Mouse (Mus musculus): ENCODE data around the gene Pde4c.

Pde4c gene

DNA sequence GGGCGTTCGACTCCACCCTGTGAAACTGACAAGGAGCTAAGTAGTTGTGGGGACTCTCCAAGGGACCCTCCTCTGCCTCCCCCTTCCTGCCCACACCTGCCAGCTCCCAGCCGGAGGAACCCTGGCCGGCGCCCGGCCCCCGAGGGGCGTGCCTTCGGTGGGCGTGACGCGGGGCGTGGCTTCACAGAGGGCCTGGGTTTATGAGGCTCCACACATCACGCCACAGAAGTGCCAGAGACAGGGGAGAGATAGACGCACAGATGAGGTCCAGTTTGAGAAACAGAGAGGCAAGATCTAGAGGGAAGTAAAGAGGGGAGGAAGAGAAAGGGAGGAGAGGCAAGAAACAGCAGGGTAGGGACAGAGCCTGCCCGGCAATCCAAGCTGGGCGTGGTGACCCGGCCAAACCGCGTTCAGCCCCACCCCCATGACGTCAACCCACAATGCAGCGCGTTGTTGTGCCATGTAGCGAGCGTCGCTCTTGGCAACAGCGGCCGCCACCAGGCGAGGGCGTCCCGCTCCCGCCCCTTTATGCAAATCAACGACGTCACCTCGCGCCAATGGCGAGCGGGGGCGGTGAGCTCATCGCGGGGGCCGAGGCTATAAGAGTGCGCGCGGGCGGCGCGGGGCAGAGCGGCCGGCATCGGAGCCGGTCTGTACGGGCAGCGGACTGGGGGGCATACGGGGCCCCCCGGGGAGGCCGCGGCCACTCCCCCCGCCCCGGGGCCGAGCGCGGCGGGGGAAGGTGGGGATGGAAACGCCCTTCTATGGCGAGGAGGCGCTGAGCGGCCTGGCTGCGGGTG is 25.0 kb upstream of the Pde4c start, which contains the start of gene Jund:
TSS of gene Jund (plus strand) at position 640 of the 800 bp plus-strand sequence.
- DNase-seq, result peak; percentile 100

DNA sequence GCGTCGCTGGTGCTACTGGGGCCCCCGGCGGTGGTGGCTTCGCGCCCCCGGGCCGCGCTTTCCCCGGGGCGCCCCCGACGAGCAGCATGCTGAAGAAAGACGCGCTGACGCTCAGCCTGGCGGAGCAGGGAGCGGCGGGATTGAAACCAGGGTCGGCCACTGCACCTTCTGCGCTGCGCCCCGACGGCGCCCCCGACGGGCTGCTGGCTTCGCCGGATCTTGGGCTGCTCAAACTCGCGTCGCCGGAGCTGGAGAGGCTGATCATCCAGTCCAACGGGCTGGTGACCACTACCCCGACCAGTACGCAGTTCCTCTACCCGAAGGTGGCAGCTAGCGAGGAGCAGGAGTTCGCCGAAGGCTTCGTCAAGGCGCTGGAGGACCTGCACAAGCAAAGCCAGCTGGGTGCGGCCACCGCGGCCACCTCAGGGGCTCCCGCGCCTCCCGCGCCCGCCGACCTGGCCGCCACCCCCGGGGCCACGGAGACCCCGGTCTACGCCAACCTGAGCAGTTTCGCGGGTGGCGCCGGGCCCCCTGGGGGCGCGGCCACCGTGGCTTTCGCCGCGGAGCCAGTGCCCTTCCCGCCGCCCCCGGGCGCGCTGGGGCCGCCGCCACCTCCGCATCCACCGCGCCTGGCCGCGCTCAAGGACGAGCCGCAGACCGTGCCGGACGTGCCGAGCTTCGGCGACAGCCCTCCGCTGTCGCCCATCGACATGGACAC is 24.2 kb upstream of the Pde4c start:
- DNase-seq, result peak; percentile 83

GRCm38 (mm10) chr8:70699834-70700554 is 23.5 kb upstream of the Pde4c start:
- DNase-seq, result peak; percentile 91

- peak; percentile 96 for DNase-seq
Measured at GRCm38 (mm10) chr8:70700555-70700922, 23.0 kb upstream of the Pde4c start.

GRCm38 (mm10) chr8:70701048-70701981 is 22.2 kb upstream of the Pde4c start:
- peak; percentile 26 for DNase-seq

DNA sequence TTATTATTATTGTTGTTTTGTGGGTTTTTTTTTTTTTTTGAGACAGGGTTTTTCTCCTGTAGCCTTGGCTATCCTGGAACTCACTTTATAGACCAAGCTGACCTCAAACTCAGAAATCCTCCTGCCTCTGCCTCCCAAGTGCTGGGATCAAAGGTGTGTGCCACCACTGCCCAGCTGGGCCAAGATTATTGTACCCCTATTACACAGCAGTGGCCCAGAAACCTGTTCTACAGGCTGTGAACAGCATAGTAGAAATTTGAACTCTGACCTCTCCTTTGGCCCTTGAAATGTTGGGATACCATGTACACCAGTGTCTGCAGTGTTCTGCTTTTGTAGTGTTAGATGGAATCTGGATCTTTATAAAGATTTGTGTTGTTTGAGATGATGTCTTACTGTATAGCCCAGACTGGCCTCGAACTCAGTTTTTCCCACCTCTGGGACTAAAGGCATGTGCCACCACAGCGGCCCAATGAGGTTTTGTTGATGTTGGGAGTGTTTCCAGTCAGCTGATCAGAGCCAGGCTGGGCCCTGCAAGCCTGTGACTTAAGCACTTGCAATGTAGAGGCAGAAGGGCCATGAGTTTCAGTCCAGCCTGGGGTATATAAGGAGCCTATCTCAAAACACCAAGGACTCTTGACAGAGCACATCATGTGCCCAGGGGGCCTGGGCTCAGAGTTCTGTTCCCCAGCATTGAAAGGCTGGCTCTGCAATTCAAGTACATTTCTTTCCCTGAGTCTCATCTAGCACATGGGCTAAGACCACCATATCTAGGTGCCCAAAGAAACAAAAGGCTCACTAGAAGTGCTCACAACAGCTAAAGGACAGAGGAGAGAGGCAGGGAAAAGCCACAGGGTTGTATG is 21.3 kb upstream of the Pde4c start:
- no peak for DNase-seq

GRCm38 (mm10) chr8:70702842-70703182 is 20.7 kb upstream of the Pde4c start:
- no peak for DNase-seq

DNA sequence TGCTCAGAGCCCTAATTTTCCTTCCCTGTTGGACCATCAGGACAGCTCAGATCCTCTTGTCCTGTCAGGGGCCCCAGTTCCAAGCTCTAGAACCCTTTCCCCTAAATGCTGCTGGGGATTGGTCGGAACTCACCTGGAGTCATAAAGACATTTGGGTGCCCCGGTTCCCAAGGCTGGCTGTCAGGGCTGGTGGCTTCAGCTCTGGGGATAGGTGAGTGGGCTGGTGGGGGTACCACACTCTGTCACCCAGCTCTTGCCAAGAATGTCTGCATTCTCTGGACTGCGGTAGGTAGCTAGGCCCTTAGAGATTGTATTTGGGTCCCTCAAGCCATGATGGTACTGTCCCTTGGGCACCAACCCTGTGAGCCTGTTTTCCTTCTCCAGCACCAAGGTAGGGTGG is 20.2 kb upstream of the Pde4c start, which contains the start of gene Iqcn:
TSS of gene Iqcn (plus strand) at position 171 of the 400 bp plus-strand sequence.
- no peak for DNase-seq

DNA sequence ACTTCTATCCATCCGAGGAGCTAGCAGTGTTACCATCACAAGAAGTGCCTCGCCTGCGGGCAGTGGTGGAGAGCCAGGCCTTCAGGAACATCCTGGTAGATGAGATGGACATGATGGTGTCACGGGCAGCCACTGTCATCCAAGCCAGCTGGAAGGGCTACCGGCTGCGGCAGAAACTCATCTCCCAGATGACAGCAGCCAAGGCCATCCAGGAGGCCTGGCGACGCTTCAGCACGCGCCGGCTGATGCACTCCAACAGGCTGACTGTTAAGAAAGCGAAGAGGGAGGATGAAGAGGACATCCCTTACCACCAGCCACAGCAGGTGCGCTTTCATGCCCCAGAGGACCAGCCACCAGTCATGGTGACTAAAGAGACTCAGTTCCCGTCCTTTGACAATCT is 15.2 kb upstream of the Pde4c start:
- no peak for DNase-seq

DNA sequence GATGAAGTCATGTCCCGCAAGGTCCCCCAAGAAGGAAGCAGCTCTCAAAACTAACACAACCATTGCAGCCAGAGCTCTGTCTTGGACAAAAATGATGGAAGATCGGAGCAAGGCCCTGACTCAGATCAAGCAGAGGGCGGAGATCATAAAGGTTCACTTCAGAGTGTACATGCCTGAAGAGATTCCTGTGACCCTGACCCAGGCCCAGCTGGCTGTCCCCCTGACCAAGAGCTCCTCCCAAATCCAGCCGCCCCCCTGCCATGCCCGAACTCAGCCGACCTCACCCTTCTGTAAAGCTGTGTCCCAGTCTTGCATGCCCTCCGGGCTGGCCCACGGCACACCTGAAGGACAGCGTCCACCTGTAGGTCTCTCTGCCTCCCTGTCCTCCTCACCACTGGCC is 13.7 kb upstream of the Pde4c start:
- no peak for DNase-seq

- DNase-seq, result no peak
Measured at GRCm38 (mm10) chr8:70710296-70710695, 13.2 kb upstream of the Pde4c start.

DNA sequence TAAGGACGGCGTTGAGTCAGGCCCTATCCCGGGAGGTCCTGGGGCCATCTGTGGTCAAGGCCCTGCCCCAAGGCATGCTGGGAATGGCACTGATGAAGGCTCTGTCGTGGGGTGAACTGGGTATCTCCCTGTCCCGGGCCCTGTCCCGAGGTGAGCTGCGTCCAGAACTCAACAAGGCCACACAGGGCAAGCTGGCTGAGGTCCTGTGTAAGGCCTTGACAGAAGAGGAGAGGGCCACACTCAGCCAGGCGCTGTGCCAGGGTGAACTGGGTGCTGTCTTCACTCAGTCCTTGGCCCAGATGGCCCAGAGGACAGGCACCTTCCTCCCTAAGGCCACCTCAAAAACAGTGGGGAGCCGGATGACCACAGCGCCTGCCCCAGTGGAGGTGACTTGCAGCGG is 12.5 kb upstream of the Pde4c start:
- no peak for DNase-seq

- DNase-seq, result no peak
Measured at GRCm38 (mm10) chr8:70713991-70714390, 9.5 kb upstream of the Pde4c start.

DNA sequence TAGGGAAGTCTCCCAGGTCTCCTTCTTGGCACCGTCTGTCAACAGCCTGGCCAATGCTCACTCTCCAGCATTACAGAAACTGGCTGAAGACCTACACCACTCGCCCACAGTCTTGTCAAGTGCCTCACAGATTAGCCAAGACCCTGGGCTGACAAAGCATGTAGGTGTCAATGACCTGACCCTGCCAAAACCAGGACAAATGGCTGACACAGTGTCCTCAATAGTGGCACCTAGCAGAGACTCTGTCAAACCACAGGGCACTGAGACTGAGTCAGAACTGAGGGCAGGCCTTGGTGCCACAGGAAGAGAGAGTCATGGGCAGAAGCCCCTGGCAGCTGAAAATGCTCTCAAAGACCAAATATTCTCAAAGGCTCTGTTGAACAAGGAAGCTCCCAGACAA is 8.4 kb upstream of the Pde4c start:
- no peak for DNase-seq

DNA sequence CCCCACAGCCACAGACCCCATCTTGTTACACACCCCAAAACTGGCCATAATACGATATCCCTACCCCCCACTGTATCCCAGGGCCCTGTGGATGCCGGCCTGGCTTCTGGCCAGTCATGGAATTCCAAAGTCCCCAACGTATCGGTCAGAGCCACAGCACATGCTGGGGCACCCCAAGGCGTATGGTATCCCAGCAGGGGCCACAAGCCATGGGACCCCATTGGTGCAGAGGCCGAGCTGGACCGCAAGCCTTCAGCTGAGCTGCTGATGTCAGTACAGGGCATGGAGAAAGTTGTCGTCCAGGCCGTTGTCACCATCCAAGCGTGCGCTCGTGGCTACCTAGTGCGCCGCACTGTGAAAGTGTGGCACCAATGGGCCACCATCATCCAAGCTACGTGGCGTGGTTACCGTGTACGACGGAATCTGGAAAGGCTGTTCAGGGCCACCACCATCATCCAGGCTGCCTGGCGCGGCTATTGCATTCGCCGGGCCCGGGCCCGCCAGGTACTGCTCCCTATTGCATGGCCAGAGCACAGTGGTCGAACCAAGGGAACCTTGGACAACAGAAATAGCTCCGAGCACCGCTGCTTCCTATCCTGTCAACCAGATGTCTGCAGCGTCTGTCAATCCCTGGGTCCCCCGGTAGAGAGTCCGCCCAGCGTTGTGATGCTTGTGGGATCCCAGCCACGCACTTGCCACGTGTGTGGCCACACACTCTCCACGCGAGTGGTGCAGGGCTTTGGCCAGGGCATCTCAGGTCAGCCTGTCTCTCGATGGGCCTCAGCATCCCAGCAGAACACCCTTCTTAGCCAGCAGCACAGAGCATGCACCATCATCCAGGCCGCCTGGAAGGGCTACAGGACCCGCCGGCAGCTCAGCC is 6.8 kb upstream of the Pde4c start:
- no peak for DNase-seq

- DNase-seq, result peak; percentile 91
Measured at GRCm38 (mm10) chr8:70718297-70718696, 5.2 kb upstream of the Pde4c start, which contains the start of gene Gm3336. Gene Gm3336, plus strand, starts transcription at chr8:70718543.

DNA sequence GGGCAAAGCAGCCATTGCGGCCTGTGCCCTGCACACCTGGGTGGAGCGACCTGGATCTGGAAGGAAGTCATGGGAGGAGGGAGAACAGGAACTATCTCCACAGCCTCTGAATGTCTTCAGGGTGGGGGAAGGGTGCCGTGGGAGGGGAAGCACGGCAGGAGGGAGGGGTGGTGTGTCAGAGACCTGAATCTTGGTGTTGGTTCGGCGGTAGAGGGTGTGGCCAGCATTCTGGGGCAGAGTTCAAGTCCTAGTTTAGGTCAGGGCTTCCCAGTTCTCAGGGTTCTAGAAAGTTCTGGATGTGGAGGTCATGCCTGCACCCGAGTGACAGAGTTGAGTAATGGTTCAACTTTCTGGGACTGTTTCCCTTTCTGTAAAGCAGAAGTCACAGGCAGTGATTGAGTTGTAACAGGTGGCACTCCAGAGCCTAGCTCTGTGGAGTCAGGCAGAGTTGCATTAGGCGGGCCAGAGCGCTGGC is 3.7 kb upstream of the Pde4c start:
- DNase-seq, result no peak

DNA sequence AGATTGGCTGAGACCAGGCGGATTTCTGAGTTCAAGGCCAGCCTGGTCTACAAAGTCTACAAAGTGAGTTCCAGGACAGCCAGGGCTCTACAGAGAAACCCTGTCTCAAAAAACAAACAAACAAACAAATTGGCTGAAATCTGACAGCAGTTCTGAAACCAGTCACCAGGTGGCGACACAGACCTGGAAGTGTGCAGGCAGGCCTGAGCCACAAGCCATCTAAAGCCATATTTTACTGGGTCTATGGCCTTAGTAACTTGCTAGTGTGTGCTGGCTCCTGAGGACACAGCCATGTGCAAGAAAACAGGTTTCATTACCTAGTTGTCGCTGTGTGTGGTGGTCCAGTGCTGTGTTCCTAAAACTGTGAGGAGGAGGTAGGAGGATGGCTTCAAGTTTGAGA is 2.8 kb upstream of the Pde4c start:
- DNase-seq, result peak; percentile 87

- DNase-seq, result no peak
Measured at GRCm38 (mm10) chr8:70721601-70722000, 1.9 kb upstream of the Pde4c start.

DNA sequence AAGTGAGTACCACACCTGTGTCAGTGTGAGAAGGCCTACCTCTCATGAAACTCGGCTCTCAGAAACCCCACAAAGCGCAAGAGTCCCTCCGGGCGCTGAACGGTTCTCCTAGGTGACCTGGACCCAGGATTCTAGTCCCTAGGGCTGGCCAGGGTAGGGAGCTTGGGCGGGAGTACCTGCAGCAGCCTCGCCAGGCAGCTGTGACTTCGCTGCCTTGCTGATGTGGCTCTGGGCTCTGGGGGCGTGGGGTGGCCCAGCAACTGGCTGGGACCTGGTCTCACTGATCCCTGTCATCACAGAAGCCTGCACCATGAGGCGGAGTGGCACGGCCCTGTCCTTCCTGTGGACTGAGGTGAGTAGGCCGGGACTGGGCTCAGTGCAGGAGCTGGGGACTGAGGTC is 696 bp downstream of the Pde4c start:
- DNase-seq, result no peak

All from thymus, postnatal 4 days (tissue).